Mouse (Mus musculus): ENCODE data around the gene Gucy2d. TPM values are rescaled to one million over a fixed set of nuclear protein-coding genes. Genes with fewer than 3 reads are reported as not detected.

Gucy2d gene
- not detected in 2 replicates for polyA plus RNA-seq (2015; fragmentation: Nextera tagmentation; extraction: Ambion mirVana)

- WGBS (ENCODE audit: insufficient replicate concordance): 31% methylated on average over 10 of the region's 10 CpGs
- Histone ChIP-seq H3K27me3 (ENCODE audit: control insufficient read depth, insufficient read depth, low read depth, low read length) (no peaks in the 10 kb centered on the region), H3K4me1 (ENCODE audit: control insufficient read depth, low read depth, low read length) (no peaks in the 10 kb centered on the region), H3K4me3 (ENCODE audit: low read depth, low read length) (no peak within 1 kb of the TSS), H3K9me3 (replicated peaks; ENCODE audit: control insufficient read depth, low read length) (no peaks in the 10 kb centered on the region), H3K36me3 (ENCODE audit: control insufficient read depth, insufficient read depth) (no peaks in the 10 kb centered on the region), H3K9ac (ENCODE audit: low read depth, low read length) (no peak within 1 kb of the TSS), H3K4me2 (ENCODE audit: low read depth, low read length) (no peak within 1 kb of the TSS), H3K27ac (ENCODE audit: low read length) (no peak within 1 kb of the TSS)
- ATAC-seq (ENCODE audit: low read depth): no peak
Measured at GRCm38 (mm10) chr7:98439956-98440466, at the start of gene Gucy2d. Gene Gucy2d (plus strand): TSS chr7:98440416.

- 40% methylated on average over 2 of the region's 2 CpGs for WGBS (ENCODE audit: insufficient replicate concordance)
- Histone ChIP-seq H3K4me3 (ENCODE audit: low read depth, low read length) (no peak overlapping the region), H3K27ac (ENCODE audit: low read length) (no peak overlapping the region)
Measured at GRCm38 (mm10) chr7:98390486-98390885, 49.7 kb upstream of the Gucy2d start.

GRCm38 (mm10) chr7:98391351-98391936, 48.8 kb upstream of the Gucy2d start:
- H3K36me3 ChIP-seq (ENCODE audit: control insufficient read depth, insufficient read depth): no peaks in the 10 kb centered on the region
- ATAC-seq (ENCODE audit: low read depth): no peak
- H3K9me3 ChIP-seq (replicated peaks; ENCODE audit: control insufficient read depth, low read length): no peaks in the 10 kb centered on the region
- no peak overlapping the region for H3K4me3 ChIP-seq (ENCODE audit: low read depth, low read length)
- no peak overlapping the region for H3K4me2 ChIP-seq (ENCODE audit: low read depth, low read length)
- WGBS (ENCODE audit: insufficient replicate concordance): 63% methylated on average over 7 of the region's 7 CpGs
- H3K27ac ChIP-seq (ENCODE audit: low read length): no peak overlapping the region
- H3K4me1 ChIP-seq (ENCODE audit: control insufficient read depth, low read depth, low read length): no peaks in the 10 kb centered on the region
- no peak overlapping the region for H3K9ac ChIP-seq (ENCODE audit: low read depth, low read length)
- no peaks in the 10 kb centered on the region for H3K27me3 ChIP-seq (ENCODE audit: control insufficient read depth, insufficient read depth, low read depth, low read length)

More at GRCm38 (mm10) chr7:98390486-98390885, 49.7 kb upstream of the Gucy2d start:
- H3K4me2 ChIP-seq (ENCODE audit: low read depth, low read length): no peak overlapping the region
- H3K4me1 ChIP-seq (ENCODE audit: control insufficient read depth, low read depth, low read length): no peaks in the 10 kb centered on the region
- H3K27me3 ChIP-seq (ENCODE audit: control insufficient read depth, insufficient read depth, low read depth, low read length): no peaks in the 10 kb centered on the region
- no peak overlapping the region for H3K9ac ChIP-seq (ENCODE audit: low read depth, low read length)
- no peaks in the 10 kb centered on the region for H3K9me3 ChIP-seq (replicated peaks; ENCODE audit: control insufficient read depth, low read length)
- ATAC-seq (ENCODE audit: low read depth): no peak
- no peaks in the 10 kb centered on the region for H3K36me3 ChIP-seq (ENCODE audit: control insufficient read depth, insufficient read depth)

GRCm38 (mm10) chr7:98392466-98393201, 47.6 kb upstream of the Gucy2d start:
- no peaks in the 10 kb centered on the region for H3K36me3 ChIP-seq (ENCODE audit: control insufficient read depth, insufficient read depth)
- WGBS (ENCODE audit: insufficient replicate concordance): 62% methylated on average over 8 of the region's 8 CpGs
- no peak overlapping the region for H3K4me2 ChIP-seq (ENCODE audit: low read depth, low read length)
- H3K9me3 ChIP-seq (replicated peaks; ENCODE audit: control insufficient read depth, low read length): no peaks in the 10 kb centered on the region
- H3K9ac ChIP-seq (ENCODE audit: low read depth, low read length): no peak overlapping the region
- no peaks in the 10 kb centered on the region for H3K4me1 ChIP-seq (ENCODE audit: control insufficient read depth, low read depth, low read length)
- H3K4me3 ChIP-seq (ENCODE audit: low read depth, low read length): no peak overlapping the region
- no peak for ATAC-seq (ENCODE audit: low read depth)
- H3K27me3 ChIP-seq (ENCODE audit: control insufficient read depth, insufficient read depth, low read depth, low read length): no peaks in the 10 kb centered on the region
- H3K27ac ChIP-seq (ENCODE audit: low read length): no peak overlapping the region

- 58% methylated on average over 15 of the region's 15 CpGs for WGBS (ENCODE audit: insufficient replicate concordance)
- Histone ChIP-seq H3K4me2 (ENCODE audit: low read depth, low read length) (no peak overlapping the region), H3K9ac (ENCODE audit: low read depth, low read length) (no peak overlapping the region), H3K36me3 (ENCODE audit: control insufficient read depth, insufficient read depth) (no peaks in the 10 kb centered on the region), H3K4me3 (ENCODE audit: low read depth, low read length) (no peak overlapping the region), H3K27ac (ENCODE audit: low read length) (no peak overlapping the region), H3K27me3 (ENCODE audit: control insufficient read depth, insufficient read depth, low read depth, low read length) (no peaks in the 10 kb centered on the region), H3K9me3 (replicated peaks; ENCODE audit: control insufficient read depth, low read length) (no peaks in the 10 kb centered on the region), H3K4me1 (ENCODE audit: control insufficient read depth, low read depth, low read length) (no peaks in the 10 kb centered on the region)
- ATAC-seq (ENCODE audit: low read depth): no peak
Measured at GRCm38 (mm10) chr7:98402582-98403574, 37.3 kb upstream of the Gucy2d start.

GRCm38 (mm10) chr7:98403996-98404395, 36.2 kb upstream of the Gucy2d start:
- H3K36me3 ChIP-seq (ENCODE audit: control insufficient read depth, insufficient read depth): no peaks in the 10 kb centered on the region
- H3K9me3 ChIP-seq (replicated peaks; ENCODE audit: control insufficient read depth, low read length): no peaks in the 10 kb centered on the region
- no peaks in the 10 kb centered on the region for H3K4me1 ChIP-seq (ENCODE audit: control insufficient read depth, low read depth, low read length)
- H3K27me3 ChIP-seq (ENCODE audit: control insufficient read depth, insufficient read depth, low read depth, low read length): no peaks in the 10 kb centered on the region
- no peak for ATAC-seq (ENCODE audit: low read depth)
- H3K9ac ChIP-seq (ENCODE audit: low read depth, low read length): no peak overlapping the region
- H3K4me3 ChIP-seq (ENCODE audit: low read depth, low read length): no peak overlapping the region
- WGBS (ENCODE audit: insufficient replicate concordance): 66% methylated on average over 4 of the region's 4 CpGs
- H3K27ac ChIP-seq (ENCODE audit: low read length): no peak overlapping the region
- no peak overlapping the region for H3K4me2 ChIP-seq (ENCODE audit: low read depth, low read length)

- Histone ChIP-seq H3K9me3 (replicated peaks; ENCODE audit: control insufficient read depth, low read length) (no peaks in the 10 kb centered on the region), H3K4me1 (ENCODE audit: control insufficient read depth, low read depth, low read length) (no peaks in the 10 kb centered on the region), H3K9ac (ENCODE audit: low read depth, low read length) (no peak overlapping the region), H3K27ac (ENCODE audit: low read length) (no peak overlapping the region), H3K4me2 (ENCODE audit: low read depth, low read length) (no peak overlapping the region), H3K36me3 (ENCODE audit: control insufficient read depth, insufficient read depth) (no peaks in the 10 kb centered on the region), H3K4me3 (ENCODE audit: low read depth, low read length) (no peak overlapping the region), H3K27me3 (ENCODE audit: control insufficient read depth, insufficient read depth, low read depth, low read length) (no peaks in the 10 kb centered on the region)
- 32% methylated on average over 5 of the region's 5 CpGs for WGBS (ENCODE audit: insufficient replicate concordance)
- no peak for ATAC-seq (ENCODE audit: low read depth)
Measured at GRCm38 (mm10) chr7:98407615-98408014, 32.6 kb upstream of the Gucy2d start.

GRCm38 (mm10) chr7:98413115-98413514, 27.1 kb upstream of the Gucy2d start:
- Histone ChIP-seq H3K4me3 (ENCODE audit: low read depth, low read length) (no peak overlapping the region), H3K4me1 (ENCODE audit: control insufficient read depth, low read depth, low read length) (no peaks in the 10 kb centered on the region; the same call in 1 of the 2 replicates), H3K27ac (ENCODE audit: low read length) (no peak overlapping the region), H3K9me3 (replicated peaks; ENCODE audit: control insufficient read depth, low read length) (no peaks in the 10 kb centered on the region), H3K27me3 (ENCODE audit: control insufficient read depth, insufficient read depth, low read depth, low read length) (no peaks in the 10 kb centered on the region), H3K36me3 (ENCODE audit: control insufficient read depth, insufficient read depth) (no peaks in the 10 kb centered on the region), H3K9ac (ENCODE audit: low read depth, low read length) (no peak overlapping the region), H3K4me2 (ENCODE audit: low read depth, low read length) (no peak overlapping the region)
- ATAC-seq (ENCODE audit: low read depth): no peak
- WGBS (ENCODE audit: insufficient replicate concordance): 70% methylated on average over 4 of the region's 4 CpGs
